Mouse (Mus musculus) limb, embryonic 11.5 days (tissue): ENCODE results near the gene Actrt2. TPM values are rescaled to one million over a fixed set of nuclear protein-coding genes. Genes with fewer than 3 reads are reported as not detected.

ENCODE experiments used
- ATAC-seq: fragments of 200-750 bp; cut with Nextera tagmentation; 2 replicates; pipeline ENCODE4 v1.8.0; 2017; ENCODE audit warnings: low read depth; ENCODE audit not compliant: insufficient number of reproducible peaks, low FRiP score, low TSS enrichment
- DNase-seq: peaks from one replicate; pipeline ENCODE4 v3.0.0-alpha.2; 2015; ENCODE audit warnings: low spot score
- H3K27ac ChIP-seq: fragments of 300-500 bp; sonication (generic); replicated peaks from 2 replicates; pipeline ENCODE4 v1.5.1; 2014; ENCODE audit warnings: low read depth, mild to moderate bottlenecking, low read length
- H3K27me3 ChIP-seq: fragments of 300-500 bp; sonication (generic); 2 replicates; pipeline ENCODE4 v1.6.1; 2014; ENCODE audit warnings: mild to moderate bottlenecking, low read length, mixed read lengths; ENCODE audit not compliant: control insufficient read depth, insufficient read depth
- H3K36me3 ChIP-seq: fragments of 300-500 bp; sonication (generic); 2 replicates; pipeline ENCODE4 v1.6.1; 2014; ENCODE audit warnings: mild to moderate bottlenecking, low read length, moderate library complexity, mixed read lengths; ENCODE audit not compliant: control insufficient read depth, insufficient read depth
- H3K4me1 ChIP-seq: fragments of 300-500 bp; sonication (generic); 2 replicates; pipeline ENCODE4 v1.6.1; 2014; ENCODE audit warnings: low read length, mixed read lengths; ENCODE audit not compliant: control insufficient read depth, insufficient read depth
- H3K4me2 ChIP-seq: fragments of 300-500 bp; sonication (generic); 2 replicates; pipeline ENCODE4 v1.6.1; 2014; ENCODE audit warnings: low read depth, mild to moderate bottlenecking, moderate library complexity; ENCODE audit not compliant: severe bottlenecking
- H3K4me3 ChIP-seq: fragments of 300-500 bp; sonication (generic); 2 replicates; pipeline ENCODE4 v1.5.1; 2014; ENCODE audit warnings: low read depth, low read length
- H3K9ac ChIP-seq: fragments of 300-500 bp; sonication (generic); 2 replicates; pipeline ENCODE4 v1.6.1; 2014; ENCODE audit warnings: mild to moderate bottlenecking, low read length
- H3K9me3 ChIP-seq: fragments of 300-500 bp; sonication (generic); 2 replicates; pipeline ENCODE4 v1.6.1; 2016; ENCODE audit warnings: low read length; ENCODE audit not compliant: control insufficient read depth
- WGBS: fragments of 180-500 bp; shearing (Covaris S2); extraction: QIAGEN DNeasy Blood & Tissue Kit; methylation state at CpG from one replicate; pipeline ENCODE4 v1.1.7; 2014; 5-methylcytosine and 5-hydroxymethylcytosine counted together
- polyA plus RNA-seq: library from polyadenylated mRNA; unstranded; fragments of >200 nt; fragmentation: Nextera tagmentation; extraction: Ambion mirVana; gene quantifications from 2 replicates; pipeline ENCODE4 v1.2.1, GENCODE M21; 2014

The Actrt2 gene
- polyA plus RNA-seq, 1 experiment from 2014 or later = not detected

GRCm38 (mm10) chr4:154675441-154676000 is 7.9 kb upstream of the Actrt2 start:
- H3K27me3 ChIP-seq = no peaks in the 10 kb centered on the region
- H3K4me3 ChIP-seq = no peak overlapping the region
- no peak overlapping the region for H3K4me2 ChIP-seq
- DNase-seq (no peak), ATAC-seq (no peak)
- H3K36me3 ChIP-seq = no peaks in the 10 kb centered on the region
- 61% methylated on average over 10 of the region's 10 CpGs for WGBS
- no peaks in the 10 kb centered on the region for H3K9me3 ChIP-seq
- peaks cover 47% of the 10 kb centered on the region for H3K4me1 ChIP-seq
- H3K9ac ChIP-seq = no peak overlapping the region
- peak overlapping the region; percentile 31 for H3K27ac ChIP-seq

GRCm38 (mm10) chr4:154674966-154675365 is 7.3 kb upstream of the Actrt2 start:
- H3K36me3 ChIP-seq = no peaks in the 10 kb centered on the region
- H3K4me3 ChIP-seq = no peak overlapping the region
- 30% methylated on average over 15 of the region's 15 CpGs for WGBS
- H3K9me3 ChIP-seq = no peaks in the 10 kb centered on the region
- peak overlapping the region; percentile 31 for H3K27ac ChIP-seq
- H3K27me3 ChIP-seq = no peaks in the 10 kb centered on the region
- H3K4me1 ChIP-seq = peaks cover 51% of the 10 kb centered on the region
- ATAC-seq (no peak), DNase-seq (no peak)
- peak overlapping the region; percentile 30 for H3K4me2 ChIP-seq
- 0 out of 2 replicates have a peak overlapping the region, but pooled peaks have one; percentile 38 for H3K9ac ChIP-seq

DNA sequence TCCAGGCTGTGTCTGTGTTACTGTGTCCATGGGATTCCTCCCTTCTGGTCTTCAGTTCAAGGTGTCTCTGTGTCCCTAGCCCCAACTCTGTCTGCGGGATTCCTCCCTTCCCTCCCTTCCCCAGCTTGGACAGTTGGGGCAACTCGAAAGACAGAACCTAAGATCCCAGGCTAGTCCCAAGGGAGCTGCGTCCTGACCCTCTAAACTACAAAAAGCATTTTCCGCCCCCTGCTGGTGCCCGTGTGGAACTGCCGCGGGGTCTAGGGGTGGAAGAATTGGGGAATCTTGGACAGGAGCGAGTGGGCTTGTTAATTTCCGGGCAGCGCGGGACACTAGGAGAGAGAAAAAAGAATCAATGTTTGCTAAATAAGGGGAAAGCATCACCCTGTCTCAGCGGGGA is 6.9 kb upstream of the Actrt2 start:
- Histone ChIP-seq H3K4me3 (no peak overlapping the region), H3K9ac (0 out of 2 replicates have a peak overlapping the region, but pooled peaks have one; percentile 38), H3K27ac (peak overlapping the region; percentile 31), H3K9me3 (no peaks in the 10 kb centered on the region), H3K4me1 (peaks cover 54% of the 10 kb centered on the region), H3K36me3 (no peaks in the 10 kb centered on the region), H3K4me2 (peak overlapping the region; percentile 30), H3K27me3 (no peaks in the 10 kb centered on the region)
- peak; percentile 90 for DNase-seq
- WGBS = 3% methylated on average over 12 of the region's 12 CpGs
- no peak for ATAC-seq

- 58% methylated on average over 4 of the region's 4 CpGs for WGBS
- no peak overlapping the region for H3K4me2 ChIP-seq
- H3K4me1 ChIP-seq = peaks cover 54% of the 10 kb centered on the region
- no peak for ATAC-seq
- H3K36me3 ChIP-seq = no peaks in the 10 kb centered on the region
- H3K27ac ChIP-seq = peak overlapping the region; percentile 31; the same call in 1 of the 2 replicates
- H3K4me3 ChIP-seq = no peak overlapping the region
- H3K27me3 ChIP-seq = no peaks in the 10 kb centered on the region
- no peaks in the 10 kb centered on the region for H3K9me3 ChIP-seq
- DNase-seq = no peak
- no peak overlapping the region for H3K9ac ChIP-seq
These were observed 6.3 kb upstream of the Actrt2 start for GRCm38 (mm10) chr4:154673986-154674385.

- ATAC-seq (0 out of 2 replicates have a peak, but pooled peaks have one; percentile 18), DNase-seq (peak; percentile 75)
- Histone ChIP-seq H3K4me1 (peaks cover 54% of the 10 kb centered on the region), H3K36me3 (no peaks in the 10 kb centered on the region), H3K27ac (peak overlapping the region; percentile 89), H3K9ac (peak overlapping the region; percentile 34; the same call in 1 of the 2 replicates), H3K27me3 (no peaks in the 10 kb centered on the region), H3K4me3 (no peak overlapping the region), H3K4me2 (no peak overlapping the region), H3K9me3 (no peaks in the 10 kb centered on the region)
- 20% methylated on average over 1 of the region's 1 CpGs for WGBS
These were observed 4.4 kb upstream of the Actrt2 start for GRCm38 (mm10) chr4:154672027-154672426.

GRCm38 (mm10) chr4:154671232-154671912 is 3.7 kb upstream of the Actrt2 start:
- Histone ChIP-seq H3K4me1 (peaks cover 54% of the 10 kb centered on the region), H3K9me3 (no peaks in the 10 kb centered on the region), H3K9ac (no peak overlapping the region), H3K4me3 (no peak overlapping the region), H3K27ac (peak overlapping the region; percentile 89), H3K27me3 (no peaks in the 10 kb centered on the region), H3K4me2 (no peak overlapping the region), H3K36me3 (no peaks in the 10 kb centered on the region)
- peak; percentile 38; the same call in 1 of the 2 replicates for ATAC-seq
- peak; percentile 68 for DNase-seq
- WGBS = 14% methylated on average over 8 of the region's 8 CpGs

DNA sequence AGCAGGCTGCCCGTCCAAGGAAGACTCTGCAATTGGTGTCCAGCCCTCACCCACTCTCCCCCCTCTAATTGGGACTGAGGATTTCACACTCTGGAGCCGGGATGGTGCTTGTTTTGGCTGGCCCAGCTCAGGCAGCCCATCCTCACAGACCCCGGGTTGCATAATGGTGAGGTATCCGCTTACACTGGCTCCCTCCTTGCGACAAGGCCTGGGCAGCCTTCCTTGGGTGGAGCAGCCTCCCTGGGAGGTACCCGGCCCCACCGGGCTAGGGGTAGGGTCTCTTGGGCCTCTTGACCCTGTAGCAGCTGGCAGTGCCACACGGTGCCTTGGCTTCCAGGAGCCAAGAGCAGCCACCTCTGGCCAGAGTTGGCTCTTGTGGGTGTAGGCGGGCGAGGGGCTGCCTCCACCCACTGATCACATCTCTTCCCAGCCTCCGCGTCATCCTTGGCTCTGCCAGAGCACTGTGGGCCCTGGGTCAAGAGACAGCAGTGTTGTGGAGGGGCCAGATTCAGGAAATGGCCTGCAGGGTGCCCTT is 4.9 kb downstream of the Actrt2 start:
- H3K4me1 ChIP-seq = peaks cover 52% of the 10 kb centered on the region
- no peak overlapping the region for H3K4me3 ChIP-seq
- no peak overlapping the region for H3K4me2 ChIP-seq
- no peak for ATAC-seq
- peak overlapping the region; percentile 22; the same call in 1 of the 2 replicates for H3K9ac ChIP-seq
- H3K9me3 ChIP-seq = no peaks in the 10 kb centered on the region
- WGBS = 56% methylated on average over 12 of the region's 12 CpGs
- H3K27me3 ChIP-seq = 0 out of 2 replicates have a peak, but pooled peaks cover 2% of the 10 kb centered on the region
- H3K36me3 ChIP-seq = no peaks in the 10 kb centered on the region
- H3K27ac ChIP-seq = no peak overlapping the region
- no peak for DNase-seq

DNA sequence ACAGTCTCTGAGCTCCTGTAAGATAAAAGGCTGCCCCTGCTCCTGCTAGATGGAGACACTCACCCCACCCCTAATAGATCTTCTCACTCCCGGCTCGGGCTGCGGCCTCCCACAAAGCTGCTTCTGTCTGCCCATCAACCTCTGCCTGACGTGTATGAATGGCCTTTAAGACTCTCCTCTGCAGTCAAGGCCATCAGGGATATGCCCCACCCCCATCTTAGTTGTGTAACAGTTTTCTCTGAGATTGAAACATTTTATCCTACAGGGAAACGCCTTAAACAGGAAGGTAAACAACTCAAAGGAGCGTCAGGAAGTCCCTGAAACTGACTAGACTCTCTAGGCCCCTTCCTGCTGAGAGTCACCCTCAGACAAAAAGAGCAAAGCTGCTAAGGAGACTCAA is 6.4 kb downstream of the Actrt2 start:
- H3K36me3 ChIP-seq = no peaks in the 10 kb centered on the region
- H3K4me1 ChIP-seq = peaks cover 58% of the 10 kb centered on the region
- DNase-seq (no peak), ATAC-seq (no peak)
- no peak overlapping the region for H3K9ac ChIP-seq
- no peak overlapping the region for H3K27ac ChIP-seq
- no peaks in the 10 kb centered on the region for H3K9me3 ChIP-seq
- no peak overlapping the region for H3K4me3 ChIP-seq
- H3K27me3 ChIP-seq = 0 out of 2 replicates have a peak, but pooled peaks cover 2% of the 10 kb centered on the region
- 31% methylated on average over 6 of the region's 6 CpGs for WGBS
- no peak overlapping the region for H3K4me2 ChIP-seq
